Mouse (Mus musculus) forebrain, postnatal 0 days (tissue): Measurements from ENCODE around the gene Zp2. TPM values are rescaled to one million over a fixed set of nuclear protein-coding genes. Genes with fewer than 3 reads are reported as not detected.

Experiments used
- ATAC-seq: fragments of 200-750 bp; cut with Nextera tagmentation; 2 replicates; pipeline ENCODE4 v1.8.0; 2017; ENCODE audit warnings: mild to moderate bottlenecking, moderate library complexity
- DNase-seq: peaks from one replicate; pipeline ENCODE4 v3.0.0-alpha.2; 2015
- H3K27ac ChIP-seq: fragments of 300-500 bp; sonication (generic); 2 replicates; pipeline ENCODE4 v1.5.1; 2014; ENCODE audit warnings: low read depth, mild to moderate bottlenecking, antibody characterized with exemption, low read length, moderate library complexity, mixed read lengths
- H3K27me3 ChIP-seq: fragments of 300-500 bp; sonication (generic); 2 replicates; pipeline ENCODE4 v1.6.1; 2014; ENCODE audit warnings: mild to moderate bottlenecking, low read length, mixed read lengths; ENCODE audit not compliant: insufficient read depth
- H3K36me3 ChIP-seq: fragments of 300-500 bp; sonication (generic); 2 replicates; pipeline ENCODE4 v1.6.1; 2014; ENCODE audit warnings: mild to moderate bottlenecking, moderate library complexity; ENCODE audit not compliant: insufficient read depth
- H3K4me1 ChIP-seq: fragments of 300-500 bp; sonication (generic); 2 replicates; pipeline ENCODE4 v1.6.1; 2014; ENCODE audit warnings: antibody characterized with exemption; ENCODE audit not compliant: insufficient read depth
- H3K4me2 ChIP-seq: fragments of 300-500 bp; sonication (generic); 2 replicates; pipeline ENCODE4 v1.6.1; 2014; ENCODE audit warnings: low read depth, mild to moderate bottlenecking, moderate library complexity
- H3K4me3 ChIP-seq: fragments of 300-500 bp; sonication (generic); 2 replicates; pipeline ENCODE4 v1.5.1; 2014; ENCODE audit warnings: low read depth, low read length, mixed read lengths
- H3K9ac ChIP-seq: fragments of 300-500 bp; sonication (generic); 2 replicates; pipeline ENCODE4 v1.6.1; 2014; ENCODE audit warnings: mild to moderate bottlenecking
- H3K9me3 ChIP-seq: fragments of 300-500 bp; sonication (generic); 2 replicates; pipeline ENCODE4 v1.6.1; 2016; ENCODE audit warnings: low read length
- CTCF ChIP-seq: sonication (generic); IDR thresholded peaks from 2 replicates; pipeline ENCODE4 v1.5.1; 2016; ENCODE audit warnings: antibody characterized with exemption, control low read depth, low read depth
- WGBS: fragments of 180-500 bp; shearing (Covaris S2); extraction: QIAGEN DNeasy Blood & Tissue Kit; methylation state at CpG from one replicate; pipeline ENCODE4 v1.1.7; 2014; 5-methylcytosine and 5-hydroxymethylcytosine counted together
- polyA plus RNA-seq: library from polyadenylated mRNA; unstranded; fragments of >200 nt; fragmentation: Nextera tagmentation; extraction: Ambion mirVana; gene quantifications from 2 replicates; pipeline ENCODE4 v1.2.1, GENCODE M21; 2015
- total RNA-seq: library from RNA; depleted of rRNA; stranded (reverse); fragments of >200 nt; gene quantifications from 2 replicates; pipeline ENCODE4 v1.2.3, GENCODE M21; 2014; rRNA removed

The Zp2 gene
- total RNA-seq = 1.5 TPM in 1 of 2 replicates, not detected in the other
- polyA plus RNA-seq = 0.08 and 0.19 TPM in 2 replicates

- Histone ChIP-seq H3K4me2 (no peak within 1 kb of the TSS), H3K27me3 (peaks cover 4% of the 10 kb centered on the region; the same call in 1 of the 2 replicates), H3K4me1 (no peaks in the 10 kb centered on the region), H3K36me3 (no peaks in the 10 kb centered on the region), H3K27ac (no peak within 1 kb of the TSS), H3K9ac (no peak within 1 kb of the TSS), H3K4me3 (no peak within 1 kb of the TSS), H3K9me3 (no peaks in the 10 kb centered on the region)
- TF ChIP-seq CTCF = no peak
- ATAC-seq = no peak
- no peak for DNase-seq
- 80% methylated on average over 9 of the region's 9 CpGs for WGBS
Observed at GRCm38 (mm10) chr7:120145191-120145590, at the start of gene Zp2. Gene Zp2 (minus strand): TSS chr7:120145291.

DNA sequence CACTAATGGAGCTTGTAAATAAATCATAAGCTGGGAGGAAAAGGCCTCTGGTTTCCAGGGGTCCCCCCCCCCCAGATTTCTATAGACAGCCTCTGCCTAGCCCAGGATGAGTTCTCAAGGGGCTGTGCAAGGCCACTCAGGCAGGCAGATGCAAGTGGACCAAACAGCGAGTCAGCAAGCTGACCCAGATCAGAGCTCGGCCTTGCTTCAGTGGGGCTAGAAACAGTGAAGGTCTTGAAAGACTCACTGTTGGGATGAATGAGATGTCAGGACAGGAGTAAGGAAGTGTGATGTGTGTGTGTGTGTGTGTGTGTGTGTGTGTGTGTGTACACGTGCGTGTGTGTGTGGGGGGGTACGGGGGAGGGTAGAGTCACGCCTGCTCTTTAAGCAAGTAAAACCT is 47.7 kb upstream of the Zp2 start:
- 85% methylated on average over 6 of the region's 6 CpGs for WGBS
- Histone ChIP-seq H3K4me3 (no peak overlapping the region), H3K27me3 (no peaks in the 10 kb centered on the region), H3K9me3 (no peaks in the 10 kb centered on the region), H3K9ac (no peak overlapping the region), H3K4me2 (no peak overlapping the region), H3K27ac (no peak overlapping the region), H3K4me1 (peaks cover 9% of the 10 kb centered on the region; the same call in 1 of the 2 replicates), H3K36me3 (no peaks in the 10 kb centered on the region)
- ATAC-seq (no peak), DNase-seq (no peak)
- TF ChIP-seq CTCF = no peak

DNA sequence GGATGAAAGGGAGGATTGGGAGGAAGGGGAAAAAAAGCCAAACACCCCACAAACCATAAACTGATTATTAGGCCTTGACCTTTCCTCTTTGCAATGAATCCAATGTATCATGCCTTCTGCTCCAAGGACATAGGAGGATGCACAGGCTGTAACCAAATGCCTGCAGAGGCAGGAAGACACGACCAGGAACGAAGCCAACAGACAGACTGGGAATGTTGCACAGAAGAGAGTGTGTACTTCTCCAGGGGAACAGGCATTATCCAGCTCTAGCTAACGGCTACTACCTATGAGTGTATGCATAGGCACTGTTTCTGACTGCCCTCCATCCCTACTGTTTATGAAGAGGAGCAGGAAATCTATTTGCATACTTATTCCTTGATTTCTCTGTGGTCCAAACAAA is 47.1 kb upstream of the Zp2 start:
- no peaks in the 10 kb centered on the region for H3K9me3 ChIP-seq
- ATAC-seq (no peak), DNase-seq (no peak)

DNA sequence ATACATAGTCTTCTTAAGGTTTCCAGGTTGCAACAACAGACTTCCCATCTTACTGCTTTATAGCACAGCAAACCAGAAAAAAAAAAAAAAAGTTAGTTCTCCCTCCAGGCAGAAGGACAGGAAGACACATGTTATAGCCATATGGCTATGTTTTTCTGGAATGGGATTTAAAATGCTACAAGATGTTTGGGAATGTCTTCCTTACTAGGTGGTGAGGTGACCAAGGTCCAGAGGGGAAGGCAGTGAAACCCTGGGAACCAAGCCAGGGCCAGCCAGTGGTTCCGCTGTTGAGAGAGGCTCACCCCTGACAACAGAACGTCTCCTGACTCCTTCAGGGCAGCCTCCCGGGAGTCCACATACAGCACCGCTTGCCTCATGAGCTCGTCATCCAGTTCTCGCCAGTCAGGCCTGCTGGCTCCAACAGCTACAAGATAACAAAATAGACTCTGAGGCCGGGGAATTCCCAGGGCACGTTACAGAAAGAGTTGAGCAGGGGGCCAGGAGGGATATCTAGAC is 45.1 kb upstream of the Zp2 start:
- Histone ChIP-seq H3K4me1 (peaks cover 9% of the 10 kb centered on the region; the same call in 1 of the 2 replicates), H3K9me3 (no peaks in the 10 kb centered on the region), H3K4me2 (no peak overlapping the region), H3K9ac (no peak overlapping the region), H3K36me3 (no peaks in the 10 kb centered on the region), H3K27me3 (no peaks in the 10 kb centered on the region), H3K27ac (no peak overlapping the region), H3K4me3 (no peak overlapping the region)
- WGBS = 53% methylated on average over 8 of the region's 8 CpGs
- peak; percentile 45; the same call in 1 of the 2 replicates for ATAC-seq
- TF ChIP-seq CTCF = no peak
- peak; percentile 34 for DNase-seq

More for the DNA sequence above, 47.1 kb upstream of the Zp2 start:
- Histone ChIP-seq H3K27me3 (no peaks in the 10 kb centered on the region), H3K4me1 (peaks cover 9% of the 10 kb centered on the region; the same call in 1 of the 2 replicates), H3K4me2 (no peak overlapping the region), H3K27ac (no peak overlapping the region), H3K9ac (no peak overlapping the region), H3K4me3 (no peak overlapping the region), H3K36me3 (no peaks in the 10 kb centered on the region)
- TF ChIP-seq CTCF = no peak
- 51% methylated on average over 3 of the region's 3 CpGs for WGBS

DNA sequence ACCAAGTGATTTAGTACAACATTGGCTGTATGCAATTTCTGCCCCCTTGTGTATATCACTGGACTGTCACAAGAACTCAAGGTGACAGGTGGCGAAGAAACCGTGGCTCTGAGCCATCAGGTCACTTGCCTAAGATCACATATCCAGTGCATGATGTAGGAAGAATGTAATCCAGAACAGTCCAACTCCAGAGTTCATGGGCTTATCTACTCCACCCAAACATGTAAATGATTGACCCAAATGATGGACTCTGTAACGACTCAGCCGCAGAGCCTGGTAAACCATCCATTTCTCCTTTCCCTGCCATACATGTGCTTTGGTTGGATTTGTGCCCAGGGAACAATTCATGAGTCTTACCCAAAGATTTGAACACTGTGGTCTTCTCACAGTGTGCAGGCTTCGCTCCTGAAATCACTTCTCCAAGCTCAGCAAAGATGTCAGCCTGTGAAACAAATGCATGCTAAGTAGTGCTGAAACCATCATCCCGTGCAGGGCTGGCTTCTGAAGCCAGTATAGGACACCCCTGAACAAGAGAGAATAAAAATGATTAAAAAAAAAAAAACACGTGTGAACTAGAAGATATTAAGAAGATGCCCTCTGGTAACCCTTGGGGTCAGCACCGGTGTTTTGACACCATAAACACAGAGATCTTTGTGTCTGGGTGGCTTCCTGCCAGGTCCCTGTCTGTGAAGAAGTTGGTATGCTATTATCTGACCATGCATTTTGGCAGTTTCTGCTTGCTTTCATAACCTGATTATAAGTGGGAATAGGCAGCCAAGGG is 44.5 kb upstream of the Zp2 start:
- no peak for TF ChIP-seq CTCF
- ATAC-seq (no peak), DNase-seq (no peak)
- peaks cover 9% of the 10 kb centered on the region; the same call in 1 of the 2 replicates for H3K4me1 ChIP-seq
- no peak overlapping the region for H3K27ac ChIP-seq
- no peaks in the 10 kb centered on the region for H3K27me3 ChIP-seq
- WGBS = 60% methylated on average over 8 of the region's 8 CpGs
- H3K9ac ChIP-seq = no peak overlapping the region
- H3K4me2 ChIP-seq = no peak overlapping the region
- H3K4me3 ChIP-seq = no peak overlapping the region
- H3K9me3 ChIP-seq = no peaks in the 10 kb centered on the region
- no peaks in the 10 kb centered on the region for H3K36me3 ChIP-seq

DNA sequence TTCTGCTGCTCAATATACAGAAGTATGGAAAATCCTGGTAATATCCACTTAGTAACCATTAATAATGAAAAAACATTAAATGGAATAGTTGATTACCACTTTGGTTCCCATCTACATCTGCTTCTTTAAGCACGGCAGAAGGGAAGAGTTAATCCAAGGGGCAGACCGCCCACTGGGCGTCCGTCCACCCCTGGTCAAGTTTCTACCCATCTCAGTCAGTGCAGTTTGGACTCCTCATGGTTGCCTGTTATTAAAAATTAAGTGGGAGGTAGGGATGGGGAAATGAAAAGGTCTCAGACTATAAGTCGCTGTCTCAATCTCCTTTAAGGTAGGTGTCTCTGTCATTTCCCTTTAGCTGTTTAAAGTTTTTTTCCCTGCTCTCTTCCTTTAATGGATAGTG is 43.9 kb upstream of the Zp2 start:
- 84% methylated on average over 5 of the region's 5 CpGs for WGBS
- Histone ChIP-seq H3K27me3 (no peaks in the 10 kb centered on the region), H3K4me1 (peaks cover 9% of the 10 kb centered on the region; the same call in 1 of the 2 replicates), H3K9me3 (no peaks in the 10 kb centered on the region), H3K9ac (no peak overlapping the region), H3K36me3 (no peaks in the 10 kb centered on the region), H3K4me3 (no peak overlapping the region), H3K4me2 (no peak overlapping the region), H3K27ac (no peak overlapping the region)
- no peak for DNase-seq
- ATAC-seq = no peak
- TF ChIP-seq CTCF = no peak

DNA sequence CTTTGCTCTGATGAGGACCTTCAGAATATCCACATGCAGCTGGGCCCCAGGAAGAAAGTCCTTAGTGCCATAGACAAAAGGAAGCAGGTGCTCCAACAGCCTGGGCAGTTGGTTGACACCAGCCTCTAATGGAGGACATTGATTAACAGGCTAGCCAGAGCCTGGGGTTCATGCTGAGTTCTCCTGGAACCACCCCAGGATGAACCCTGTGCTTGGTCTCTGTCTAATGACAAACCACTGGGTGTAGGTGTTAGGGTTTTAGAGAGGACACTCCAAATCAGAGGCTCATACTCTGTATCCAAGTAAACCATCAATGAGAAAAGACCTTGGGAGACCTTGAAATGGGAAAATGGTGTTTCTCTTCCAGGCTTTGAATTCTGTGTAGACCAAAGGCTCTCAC is 37.8 kb upstream of the Zp2 start:
- no peak overlapping the region for H3K4me2 ChIP-seq
- H3K9me3 ChIP-seq = no peaks in the 10 kb centered on the region
- H3K36me3 ChIP-seq = no peaks in the 10 kb centered on the region
- H3K4me1 ChIP-seq = no peaks in the 10 kb centered on the region
- no peak overlapping the region for H3K4me3 ChIP-seq
- DNase-seq = no peak
- H3K27me3 ChIP-seq = no peaks in the 10 kb centered on the region
- ATAC-seq = no peak
- no peak for TF ChIP-seq CTCF
- no peak overlapping the region for H3K9ac ChIP-seq
- no peak overlapping the region for H3K27ac ChIP-seq
